Mouse (Mus musculus) brain, embryonic 14.5 days (tissue): Measurements from ENCODE around the gene Defa20.
"Not testable (repeated sequence)": the region's sequence is repeated elsewhere in the genome, so short reads cannot be mapped to it uniquely, and the experiment has no call there.

Source experiments
- CTCF ChIP-seq: fragments of 200-500 bp; IDR thresholded peaks from 2 replicates; pipeline ENCODE4 v1.5.1; 2012; ENCODE audit warnings: inconsistent platforms, mild to moderate bottlenecking, moderate library complexity, borderline replicate concordance; ENCODE audit not compliant: insufficient read depth, insufficient read length; ENCODE audit errors: extremely low read depth
- POLR2A ChIP-seq: fragments of 200-500 bp; IDR thresholded peaks from 2 replicates; pipeline ENCODE4 v1.6.1; 2012; ENCODE audit warnings: mild to moderate bottlenecking, inconsistent platforms, borderline replicate concordance; ENCODE audit not compliant: poor library complexity, insufficient read depth, insufficient read length, severe bottlenecking; ENCODE audit errors: extremely low read depth

DNA sequence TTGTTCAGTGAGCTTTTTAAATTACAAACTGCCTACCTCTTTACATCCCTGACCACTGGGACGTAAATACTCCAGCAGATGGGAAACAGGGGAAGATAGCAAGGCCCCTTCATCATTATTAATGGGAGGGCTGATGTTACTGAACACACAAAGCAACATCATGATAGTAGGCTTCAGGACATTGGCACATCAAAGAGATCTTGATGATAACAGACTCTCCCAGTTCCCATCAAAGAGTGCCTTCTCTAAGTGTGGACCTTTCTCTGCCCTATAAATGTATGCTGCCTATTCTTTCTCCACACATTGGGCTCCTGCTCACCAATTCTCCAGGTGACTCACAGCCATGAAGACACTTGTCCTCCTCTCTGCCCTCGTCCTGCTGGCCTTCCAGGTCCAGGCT is 19.7 kb downstream of the Defa20 start, which contains the start of gene Defa32:
- not testable (repeated sequence) for TF ChIP-seq CTCF, POLR2A
